Mouse (Mus musculus) lung, embryonic 15.5 days (tissue): ENCODE measurements around the gene Gm49392. TPM values are rescaled to one million over a fixed set of nuclear protein-coding genes. Genes with fewer than 3 reads are reported as not detected.

ENCODE experiments used
- ATAC-seq: fragments of 200-750 bp; cut with Nextera tagmentation; 2 replicates; pipeline ENCODE4 v1.8.0; 2017; ENCODE audit warnings: moderate number of reproducible peaks, borderline replicate concordance; ENCODE audit not compliant: low FRiP score, low TSS enrichment; ENCODE audit errors: extremely low read depth
- H3K27ac ChIP-seq: fragments of 300-500 bp; sonication (generic); 2 replicates; pipeline ENCODE4 v1.5.1; 2015; ENCODE audit warnings: moderate library complexity, mild to moderate bottlenecking, inconsistent platforms
- H3K27me3 ChIP-seq: fragments of 300-500 bp; sonication (generic); 2 replicates; pipeline ENCODE4 v1.6.1; 2015; ENCODE audit warnings: inconsistent platforms
- H3K36me3 ChIP-seq: fragments of 300-500 bp; sonication (generic); 2 replicates; pipeline ENCODE4 v1.6.1; 2015; ENCODE audit warnings: inconsistent platforms
- H3K4me1 ChIP-seq: fragments of 300-500 bp; sonication (generic); 2 replicates; pipeline ENCODE4 v1.6.1; 2015; ENCODE audit warnings: inconsistent platforms
- H3K4me2 ChIP-seq: fragments of 300-500 bp; sonication (generic); 2 replicates; pipeline ENCODE4 v1.6.1; 2015; ENCODE audit warnings: inconsistent platforms, mild to moderate bottlenecking, moderate library complexity
- H3K4me3 ChIP-seq: fragments of 300-500 bp; sonication (generic); 2 replicates; pipeline ENCODE4 v1.5.1; 2015; ENCODE audit warnings: mild to moderate bottlenecking, inconsistent platforms
- H3K9ac ChIP-seq: fragments of 300-500 bp; sonication (generic); 2 replicates; pipeline ENCODE4 v1.6.1; 2015; ENCODE audit warnings: inconsistent platforms
- H3K9me3 ChIP-seq: fragments of 300-500 bp; sonication (generic); 2 replicates; pipeline ENCODE4 v1.6.1; 2016; ENCODE audit warnings: inconsistent platforms
- WGBS: fragments of 180-500 bp; shearing (Covaris S2); methylation state at CpG from one replicate; pipeline ENCODE4 v1.1.7; 2015; 5-methylcytosine and 5-hydroxymethylcytosine counted together
- polyA plus RNA-seq: library from polyadenylated mRNA; unstranded; fragments of >200 nt; fragmentation: Nextera tagmentation; extraction: Ambion mirVana; gene quantifications from 2 replicates; pipeline ENCODE4 v1.2.1, GENCODE M21; 2015

Gm49392 gene
- polyA plus RNA-seq, 1 experiment from 2014 or later, result 0.84 TPM

DNA sequence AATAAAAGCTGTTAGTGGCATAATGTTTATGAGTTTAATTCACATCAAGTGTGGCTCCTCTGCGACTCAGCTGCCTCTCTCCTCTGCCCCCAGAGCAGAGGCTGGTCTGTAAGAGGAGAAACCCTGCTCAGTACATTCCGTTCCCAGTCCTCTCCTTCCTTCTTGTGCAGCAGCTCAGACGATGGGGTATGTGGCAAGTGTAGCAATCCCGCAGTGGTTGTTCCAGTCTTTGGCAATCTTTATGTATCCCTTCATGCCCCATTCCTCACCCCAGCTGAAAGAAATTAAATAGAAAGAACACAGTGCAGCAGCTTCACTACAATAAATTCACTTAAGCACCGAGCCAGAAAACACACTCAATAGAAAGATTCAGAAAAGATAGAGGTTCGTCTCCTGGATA is 54.0 kb downstream of the Gm49392 start:
- Histone ChIP-seq H3K9ac (no peak overlapping the region), H3K9me3 (no peaks in the 10 kb centered on the region), H3K4me2 (no peak overlapping the region), H3K36me3 (no peaks in the 10 kb centered on the region), H3K27me3 (no peaks in the 10 kb centered on the region), H3K4me1 (no peaks in the 10 kb centered on the region), H3K4me3 (no peak overlapping the region), H3K27ac (no peak overlapping the region)
- WGBS, result 71% methylated on average over 6 of the region's 6 CpGs
- no peak for ATAC-seq

DNA sequence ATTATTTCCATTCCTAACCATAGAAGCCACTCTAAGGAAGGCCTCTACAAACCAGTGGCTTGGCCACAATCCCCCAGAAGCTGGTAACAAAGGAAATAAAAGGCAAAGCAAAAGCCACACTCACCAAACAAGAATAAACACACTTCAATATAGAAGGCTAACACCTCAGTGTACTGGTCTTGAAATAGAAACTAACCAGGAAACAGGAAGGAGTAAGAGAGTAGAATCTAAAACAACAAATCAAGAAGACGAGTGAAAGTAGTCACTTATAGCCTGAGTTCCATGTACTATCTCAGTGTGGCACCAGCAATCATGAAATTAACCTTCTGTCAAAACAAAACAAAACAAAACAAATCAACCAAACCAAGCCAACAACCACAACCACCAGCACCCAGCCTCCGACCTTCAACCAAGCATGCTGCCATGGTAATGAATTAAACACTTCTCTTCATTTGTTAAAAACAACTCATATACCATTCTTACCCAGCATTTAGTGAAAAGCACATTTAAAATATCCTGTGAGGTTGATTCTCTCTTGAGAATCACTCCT is 57.3 kb downstream of the Gm49392 start:
- H3K27me3 ChIP-seq, result no peaks in the 10 kb centered on the region
- no peak overlapping the region for H3K27ac ChIP-seq
- ATAC-seq, result no peak
- no peak overlapping the region for H3K9ac ChIP-seq
- WGBS, result 60% methylated on average over 2 of the region's 2 CpGs
- H3K4me1 ChIP-seq, result no peaks in the 10 kb centered on the region
- no peaks in the 10 kb centered on the region for H3K9me3 ChIP-seq
- H3K4me3 ChIP-seq, result no peak overlapping the region
- no peak overlapping the region for H3K4me2 ChIP-seq
- H3K36me3 ChIP-seq, result no peaks in the 10 kb centered on the region

DNA sequence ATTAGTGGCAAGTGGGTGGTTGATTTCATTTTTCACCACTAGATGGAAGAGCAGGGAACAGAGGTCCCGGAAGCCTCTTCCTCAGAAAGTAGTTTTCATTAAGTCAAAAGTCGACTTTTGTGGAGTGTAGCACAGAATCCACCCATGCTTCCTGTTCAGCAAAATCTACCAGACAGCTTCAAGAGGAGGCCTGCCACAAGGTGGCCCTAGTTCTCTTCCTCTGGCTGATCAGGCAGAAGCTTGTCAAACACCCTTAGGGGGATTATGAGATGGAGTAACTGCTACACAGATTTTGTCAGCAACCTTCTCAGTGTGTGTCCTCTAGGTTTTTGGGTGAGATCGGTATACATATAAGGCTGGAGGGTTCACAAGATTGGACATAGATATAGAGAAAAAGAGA is 70.6 kb downstream of the Gm49392 start:
- H3K36me3 ChIP-seq, result no peaks in the 10 kb centered on the region
- H3K9me3 ChIP-seq, result no peaks in the 10 kb centered on the region
- H3K4me3 ChIP-seq, result no peak overlapping the region
- WGBS, result 54% methylated on average over 3 of the region's 3 CpGs
- no peak overlapping the region for H3K27ac ChIP-seq
- no peak overlapping the region for H3K4me2 ChIP-seq
- ATAC-seq, result no peak
- no peaks in the 10 kb centered on the region for H3K4me1 ChIP-seq
- H3K9ac ChIP-seq, result no peak overlapping the region
- no peaks in the 10 kb centered on the region for H3K27me3 ChIP-seq

DNA sequence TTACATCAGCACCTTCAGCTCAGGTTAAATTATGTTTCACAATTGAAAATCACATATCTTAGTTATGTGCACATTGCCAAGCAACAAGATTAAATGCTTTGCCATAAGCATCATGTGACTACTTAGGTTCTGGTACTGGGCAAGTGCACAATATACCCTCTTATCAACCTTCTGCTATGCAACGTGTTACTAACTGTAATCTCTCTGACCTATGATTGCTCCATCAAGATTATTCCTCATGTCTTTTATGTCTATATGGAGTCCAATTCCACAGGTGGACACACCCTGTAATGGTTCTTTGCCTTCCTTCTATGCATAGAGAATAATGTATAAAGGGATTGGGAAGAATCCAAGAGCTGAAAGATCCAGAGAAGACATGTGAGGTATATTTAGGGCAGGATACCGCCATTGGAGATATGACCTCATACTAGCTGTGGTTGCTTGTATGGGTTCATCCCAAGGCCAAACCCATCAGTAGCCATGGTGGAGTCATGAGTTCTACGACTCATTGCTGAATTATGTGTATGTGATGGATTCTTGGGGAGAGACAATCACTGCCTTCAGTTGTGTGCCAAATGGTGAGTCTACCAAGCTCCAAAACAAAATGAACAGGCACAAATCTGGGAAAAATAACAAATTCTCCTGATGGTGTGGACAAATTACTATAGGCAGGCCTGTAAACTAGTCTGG is 76.1 kb downstream of the Gm49392 start:
- 48% methylated on average over 3 of the region's 3 CpGs for WGBS
- H3K9me3 ChIP-seq, result no peaks in the 10 kb centered on the region
- H3K36me3 ChIP-seq, result no peaks in the 10 kb centered on the region
- H3K4me3 ChIP-seq, result no peak overlapping the region
- no peaks in the 10 kb centered on the region for H3K27me3 ChIP-seq
- no peak overlapping the region for H3K27ac ChIP-seq
- H3K4me2 ChIP-seq, result no peak overlapping the region
- no peaks in the 10 kb centered on the region for H3K4me1 ChIP-seq
- no peak for ATAC-seq
- H3K9ac ChIP-seq, result no peak overlapping the region

DNA sequence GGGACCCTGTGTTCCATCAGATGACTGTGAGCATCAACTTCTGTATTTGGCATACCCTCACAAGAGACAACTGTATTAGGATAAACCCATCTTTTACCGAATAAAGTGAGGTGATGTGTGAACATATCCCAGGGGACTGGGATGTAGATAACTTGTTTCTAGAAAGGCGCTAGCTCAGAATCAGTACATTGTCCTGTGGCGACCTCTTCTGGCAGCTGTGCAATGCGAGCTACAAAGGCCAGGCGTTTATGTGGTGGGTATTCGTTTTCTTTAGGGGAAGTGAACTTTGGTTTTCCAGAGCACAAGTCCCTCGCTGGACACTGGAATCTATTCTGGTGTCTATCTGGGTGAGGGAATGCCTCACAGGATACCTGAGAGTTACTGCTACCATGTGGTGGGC is 77.2 kb downstream of the Gm49392 start:
- Histone ChIP-seq H3K36me3 (no peaks in the 10 kb centered on the region), H3K4me1 (no peaks in the 10 kb centered on the region), H3K9me3 (no peaks in the 10 kb centered on the region), H3K4me3 (no peak overlapping the region), H3K9ac (no peak overlapping the region), H3K27me3 (no peaks in the 10 kb centered on the region), H3K27ac (no peak overlapping the region), H3K4me2 (no peak overlapping the region)
- ATAC-seq, result no peak
- WGBS, result 8% methylated on average over 7 of the region's 7 CpGs

DNA sequence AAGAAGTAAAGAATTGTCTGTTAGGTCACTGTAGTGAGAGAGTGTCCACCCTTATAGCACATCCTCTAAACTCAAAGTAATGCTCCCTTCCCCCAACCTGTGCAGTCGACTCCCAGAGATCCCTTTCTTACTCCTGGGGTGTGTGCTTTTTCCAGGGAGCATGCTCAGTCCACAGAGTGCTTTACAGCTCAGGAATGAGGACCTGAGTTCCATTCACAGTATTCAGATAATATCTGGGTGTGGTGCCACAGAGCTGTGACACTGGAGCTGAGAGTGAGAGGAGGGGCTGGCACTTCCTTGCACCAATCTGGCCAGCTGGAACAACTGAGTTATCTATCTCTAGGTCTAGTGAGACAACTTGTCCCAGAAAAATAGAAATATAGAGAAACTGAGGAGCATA is 83.0 kb downstream of the Gm49392 start:
- no peak overlapping the region for H3K9ac ChIP-seq
- H3K4me3 ChIP-seq, result no peak overlapping the region
- no peak overlapping the region for H3K4me2 ChIP-seq
- H3K36me3 ChIP-seq, result no peaks in the 10 kb centered on the region
- H3K27ac ChIP-seq, result no peak overlapping the region
- H3K4me1 ChIP-seq, result no peaks in the 10 kb centered on the region
- H3K27me3 ChIP-seq, result no peaks in the 10 kb centered on the region
- ATAC-seq, result no peak
- no peaks in the 10 kb centered on the region for H3K9me3 ChIP-seq
- 50% methylated on average over 1 of the region's 1 CpGs for WGBS

DNA sequence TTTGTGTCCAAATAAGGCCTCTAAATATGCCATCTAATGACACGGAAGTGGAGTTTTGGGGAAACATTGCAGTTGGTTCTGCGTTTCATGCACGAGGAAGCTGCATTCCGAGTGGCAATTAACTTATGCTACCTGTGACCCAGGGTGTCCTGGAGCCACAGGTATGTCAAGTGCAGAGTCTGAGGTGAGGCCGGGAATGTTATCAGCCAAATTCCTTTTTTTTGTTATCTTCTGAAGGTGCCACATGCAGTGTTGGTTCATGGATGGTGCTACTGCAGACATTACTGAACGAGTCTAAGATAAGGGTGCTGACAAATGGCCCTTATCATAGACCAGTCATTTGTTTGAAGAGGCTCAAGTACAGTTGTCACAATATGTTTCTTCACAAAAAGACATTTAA is 83.9 kb downstream of the Gm49392 start:
- no peaks in the 10 kb centered on the region for H3K9me3 ChIP-seq
- no peak for ATAC-seq
- H3K4me3 ChIP-seq, result no peak overlapping the region
- WGBS, result 51% methylated on average over 6 of the region's 6 CpGs
- no peak overlapping the region for H3K9ac ChIP-seq
- no peak overlapping the region for H3K27ac ChIP-seq
- H3K4me1 ChIP-seq, result no peaks in the 10 kb centered on the region
- no peaks in the 10 kb centered on the region for H3K36me3 ChIP-seq
- no peak overlapping the region for H3K4me2 ChIP-seq
- no peaks in the 10 kb centered on the region for H3K27me3 ChIP-seq

DNA sequence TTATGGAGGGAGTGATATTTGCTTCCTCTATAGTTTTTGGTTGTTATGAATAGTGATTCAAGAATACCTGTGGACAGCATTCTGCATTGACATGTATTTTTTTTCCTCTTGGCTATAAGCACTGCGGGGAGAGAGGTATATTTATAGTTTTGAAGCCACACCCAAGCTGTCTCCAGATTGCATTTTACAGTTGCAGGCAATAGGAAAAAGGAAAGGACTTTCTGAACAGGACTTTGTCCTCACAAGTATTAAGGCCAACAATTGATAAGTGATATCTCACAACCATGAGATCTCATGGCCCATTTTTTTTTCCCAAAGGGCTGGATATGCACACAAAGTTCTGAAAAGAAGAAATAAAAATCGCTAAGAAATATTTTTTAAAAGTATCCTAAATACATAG is 87.0 kb downstream of the Gm49392 start:
- Histone ChIP-seq H3K9ac (no peak overlapping the region), H3K4me3 (no peak overlapping the region), H3K9me3 (no peaks in the 10 kb centered on the region), H3K4me1 (no peaks in the 10 kb centered on the region), H3K27ac (no peak overlapping the region), H3K36me3 (no peaks in the 10 kb centered on the region), H3K27me3 (no peaks in the 10 kb centered on the region), H3K4me2 (no peak overlapping the region)
- no peak for ATAC-seq
- 72% methylated on average over 2 of the region's 2 CpGs for WGBS

DNA sequence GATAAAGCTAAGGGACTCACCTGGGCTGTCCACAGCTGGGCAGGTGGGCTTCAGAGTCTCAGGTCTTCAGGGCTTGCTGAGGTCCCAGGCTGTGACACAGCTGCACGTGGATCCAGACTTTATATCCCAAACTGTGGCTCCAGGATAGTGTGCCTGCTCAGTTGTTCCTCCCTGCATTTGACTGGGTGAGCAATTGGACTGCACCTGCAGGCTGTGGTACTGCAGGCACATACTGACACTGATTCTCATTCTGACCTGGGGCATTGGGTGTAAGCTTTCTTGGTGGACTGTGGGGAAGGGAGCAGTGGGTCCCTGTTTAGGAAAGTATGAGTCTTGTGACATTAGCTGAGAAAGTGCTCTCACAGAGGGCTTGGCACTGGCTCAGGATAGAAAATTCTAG is 93.9 kb downstream of the Gm49392 start, which contains the start of gene Ctsll3:
Ctsll3 (minus strand) TSS at position 101 of the 400 bp plus-strand sequence.
- no peak for ATAC-seq
- 71% methylated on average over 1 of the region's 1 CpGs for WGBS
- no peak within 1 kb of the TSS for H3K4me2 ChIP-seq
- H3K27me3 ChIP-seq, result no peaks in the 10 kb centered on the region
- no peaks in the 10 kb centered on the region for H3K9me3 ChIP-seq
- H3K36me3 ChIP-seq, result no peaks in the 10 kb centered on the region
- no peak within 1 kb of the TSS for H3K4me3 ChIP-seq
- no peak within 1 kb of the TSS for H3K9ac ChIP-seq
- H3K27ac ChIP-seq, result no peak within 1 kb of the TSS
- H3K4me1 ChIP-seq, result no peaks in the 10 kb centered on the region

Other genes starting within 250 kb of the Gm49392 start
- not detected in 2 replicates for gene BC051665, start 110.5 kb downstream of the Gm49392 start, polyA plus RNA-seq
- not detected in 2 replicates for gene Ctsll3, start 94.0 kb downstream of the Gm49392 start, polyA plus RNA-seq
- 0.34 TPM in 1 of 2 replicates, not detected in the other for gene 4930486L24Rik, start 32.4 kb downstream of the Gm49392 start, polyA plus RNA-seq
- 7.4 and 10.0 TPM in 2 replicates for gene Ctla2b, start 553 bp upstream of the Gm49392 start, polyA plus RNA-seq
- gene Tpbpb, start 8.0 kb upstream of the Gm49392 start, polyA plus RNA-seq, result not detected in 2 replicates
- not detected in 2 replicates for gene Gm49393, start 38.7 kb upstream of the Gm49392 start, polyA plus RNA-seq
- 3.9 and 4.2 TPM in 2 replicates for gene Gm49391, start 39.7 kb upstream of the Gm49392 start, polyA plus RNA-seq
- 81.0 and 85.0 TPM in 2 replicates for gene Ctla2a, start 39.7 kb upstream of the Gm49392 start, polyA plus RNA-seq
- not detected in 2 replicates for gene Tpbpa, start 45.1 kb upstream of the Gm49392 start, polyA plus RNA-seq
- not detected in 2 replicates for gene Ctsj, start 109.1 kb upstream of the Gm49392 start, polyA plus RNA-seq
- gene Ctsq, start 143.7 kb upstream of the Gm49392 start, polyA plus RNA-seq, result not detected in 2 replicates